Mouse (Mus musculus) frontal cortex, adult (tissue): ENCODE measurements around the gene Ppp1r35.

Experiments
- ATAC-seq: cut with Nextera tagmentation; 2 replicates; pipeline ENCODE4 v1.9.2; 2017; ENCODE audit warnings: mild to moderate bottlenecking, moderate library complexity, mixed read lengths; ENCODE audit not compliant: low TSS enrichment

Ppp1r35 gene

GRCm38 (mm10) chr5:137782776-137783522, 4.3 kb downstream of the Ppp1r35 start:
- no peak for ATAC-seq

- no peak for ATAC-seq
Observed at GRCm38 (mm10) chr5:137783901-137784540, 5.4 kb downstream of the Ppp1r35 start.

- no peak for ATAC-seq
Observed at GRCm38 (mm10) chr5:137784546-137784945, 5.9 kb downstream of the Ppp1r35 start.

GRCm38 (mm10) chr5:137785164-137786031, 6.7 kb downstream of the Ppp1r35 start:
- ATAC-seq: peak; percentile 2; the same call in 1 of the 2 replicates

GRCm38 (mm10) chr5:137786109-137786942, 7.7 kb downstream of the Ppp1r35 start:
- peak; percentile 65 for ATAC-seq

- ATAC-seq: peak; percentile 67
Observed at GRCm38 (mm10) chr5:137787151-137787928, 8.7 kb downstream of the Ppp1r35 start, which contains the start of the genes Mepce and Zcwpw1. Mepce (minus strand) TSS chr5:137787655. Zcwpw1 (plus strand) TSS chr5:137787798.

- no peak for ATAC-seq
Observed at GRCm38 (mm10) chr5:137788171-137788570, 9.5 kb downstream of the Ppp1r35 start.

GRCm38 (mm10) chr5:137788946-137789531, 10.4 kb downstream of the Ppp1r35 start:
- no peak for ATAC-seq

GRCm38 (mm10) chr5:137791553-137791952, 12.9 kb downstream of the Ppp1r35 start:
- ATAC-seq: no peak

- no peak for ATAC-seq
Observed at GRCm38 (mm10) chr5:137796606-137797005, 18.0 kb downstream of the Ppp1r35 start.

GRCm38 (mm10) chr5:137800917-137801316, 22.3 kb downstream of the Ppp1r35 start:
- ATAC-seq: no peak

GRCm38 (mm10) chr5:137806158-137806557, 27.5 kb downstream of the Ppp1r35 start:
- ATAC-seq: no peak

- no peak for ATAC-seq
Observed at GRCm38 (mm10) chr5:137808316-137808715, 29.7 kb downstream of the Ppp1r35 start.

- no peak for ATAC-seq
Observed at GRCm38 (mm10) chr5:137817466-137818222, 39.0 kb downstream of the Ppp1r35 start.

- no peak for ATAC-seq
Observed at GRCm38 (mm10) chr5:137822126-137822525, 43.5 kb downstream of the Ppp1r35 start.

GRCm38 (mm10) chr5:137822602-137823001, 44.0 kb downstream of the Ppp1r35 start:
- no peak for ATAC-seq

GRCm38 (mm10) chr5:137823455-137824045, 44.9 kb downstream of the Ppp1r35 start:
- no peak for ATAC-seq

GRCm38 (mm10) chr5:137825030-137825429, 46.4 kb downstream of the Ppp1r35 start:
- ATAC-seq: no peak

GRCm38 (mm10) chr5:137825971-137826370, 47.3 kb downstream of the Ppp1r35 start:
- no peak for ATAC-seq
